ENCODE assay signal across 12 mouse cellular contexts in the genomic region with DNA sequence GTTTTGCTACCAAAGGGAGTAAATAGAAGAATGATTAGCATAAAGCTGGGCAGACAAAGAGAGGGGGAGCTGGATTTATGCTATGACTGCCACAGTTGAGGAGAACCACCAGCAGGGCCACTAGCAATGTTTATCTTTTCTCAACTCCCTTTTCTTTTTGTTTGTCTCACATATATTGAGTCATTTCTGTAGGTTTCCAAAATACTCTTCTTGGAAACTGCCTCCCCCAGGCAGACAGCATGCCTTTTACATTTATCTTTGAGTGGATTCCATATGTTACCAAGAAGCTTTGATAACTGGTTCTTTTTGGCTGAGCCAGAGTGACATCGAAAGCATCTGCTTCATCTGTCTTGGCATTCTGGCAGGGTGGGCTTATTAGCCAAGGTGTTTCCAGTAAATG.
"Had no signal": no experiment of that assay in that cellular context is flagged by ENCODE, and none has a peak within 500 bp of the region (broad histone marks: within the 10 kb centered on the region; RNA-seq: fewer than 3 reads in every experiment).

No protein-coding gene starts in this region.

- DNase-seq: liver, postnatal 0 days; lung, adult 2 months; lung, postnatal 14 days; lung, postnatal 36 days; right cerebral cortex, postnatal 14 days; spleen, adult 18-20 months; thymus, adult 18-20 months; thymus, postnatal 14 days; thymus, postnatal 36 days had no signal

- ATAC-seq: liver, postnatal 0 days; lung, postnatal 0 days; midbrain, embryonic 13.5 days; midbrain, embryonic 15.5 days had no signal
